Mouse (Mus musculus) testis, adult 2 months (tissue): ENCODE data around the gene Cdc42ep4. TPM values are rescaled to one million over a fixed set of nuclear protein-coding genes. Genes with fewer than 3 reads are reported as not detected.

Source experiments
- H3K27ac ChIP-seq: fragments of 200-500 bp; 2 replicates; pipeline ENCODE4 v1.5.1; 2012; ENCODE audit warnings: low read depth, low read length; ENCODE audit not compliant: control insufficient read depth, insufficient read depth
- H3K27me3 ChIP-seq: fragments of 200-500 bp; 2 replicates; pipeline ENCODE4 v1.6.1; 2012; ENCODE audit warnings: mild to moderate bottlenecking, low read length, moderate library complexity; ENCODE audit not compliant: control insufficient read depth, insufficient read depth
- H3K36me3 ChIP-seq: fragments of 200-500 bp; 2 replicates; pipeline ENCODE4 v1.6.1; 2012; ENCODE audit warnings: mild to moderate bottlenecking, low read length; ENCODE audit not compliant: control insufficient read depth, insufficient read depth
- H3K4me1 ChIP-seq: fragments of 200-500 bp; 2 replicates; pipeline ENCODE4 v1.6.1; 2012; ENCODE audit warnings: low read length; ENCODE audit not compliant: control insufficient read depth, insufficient read depth
- H3K4me3 ChIP-seq: fragments of 200-500 bp; 2 replicates; pipeline ENCODE4 v1.5.1; 2012; ENCODE audit warnings: low read depth, mild to moderate bottlenecking, low read length, moderate library complexity, mixed read lengths; ENCODE audit not compliant: control insufficient read depth
- CTCF ChIP-seq: fragments of 200-500 bp; IDR thresholded peaks from 2 replicates; pipeline ENCODE4 v1.5.1; 2012; ENCODE audit warnings: low read depth, mild to moderate bottlenecking, inconsistent platforms, low read length, moderate library complexity; ENCODE audit not compliant: control insufficient read depth, insufficient read depth, insufficient replicate concordance
- POLR2A ChIP-seq: fragments of 200-500 bp; IDR thresholded peaks from 2 replicates; pipeline ENCODE4 v1.6.1; 2012; ENCODE audit warnings: low read depth, mild to moderate bottlenecking, inconsistent platforms, low read length, moderate library complexity; ENCODE audit not compliant: control insufficient read depth
- polyA plus RNA-seq: library from polyadenylated mRNA; depleted of rRNA; stranded (reverse); fragments of >200 nt; gene quantifications from 2 replicates; pipeline ENCODE4 v1.2.3, GENCODE M21; 2012

Gene Cdc42ep4
- polyA plus RNA-seq, 1 experiment, result 27.4 TPM

DNA sequence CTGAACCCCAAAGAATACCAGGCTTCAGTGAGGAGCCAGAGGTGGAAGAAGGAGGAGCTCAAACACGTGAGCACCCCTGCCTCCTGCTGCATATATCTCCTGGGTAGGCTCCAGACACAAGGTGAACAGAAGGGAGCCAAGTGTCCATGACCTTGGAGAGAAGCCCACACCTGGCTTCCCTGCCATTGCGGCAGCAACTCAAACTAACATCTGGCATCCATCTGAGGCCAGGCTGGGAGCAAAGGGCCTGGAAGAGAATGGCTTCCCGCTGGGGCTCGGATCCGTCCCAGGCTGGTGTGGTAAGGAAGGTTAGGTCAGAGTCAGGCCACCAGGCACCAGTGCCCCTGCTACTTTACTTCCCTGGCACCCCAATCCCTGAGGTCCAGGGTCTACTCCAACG lies 23.7 kb downstream of the Cdc42ep4 start:
- H3K4me3 ChIP-seq, result no peak overlapping the region
- peaks cover 22% of the 10 kb centered on the region for H3K4me1 ChIP-seq
- TF ChIP-seq POLR2A (0 out of 2 replicates have a peak, but pooled peaks have one; percentile 20), CTCF (no peak)

DNA sequence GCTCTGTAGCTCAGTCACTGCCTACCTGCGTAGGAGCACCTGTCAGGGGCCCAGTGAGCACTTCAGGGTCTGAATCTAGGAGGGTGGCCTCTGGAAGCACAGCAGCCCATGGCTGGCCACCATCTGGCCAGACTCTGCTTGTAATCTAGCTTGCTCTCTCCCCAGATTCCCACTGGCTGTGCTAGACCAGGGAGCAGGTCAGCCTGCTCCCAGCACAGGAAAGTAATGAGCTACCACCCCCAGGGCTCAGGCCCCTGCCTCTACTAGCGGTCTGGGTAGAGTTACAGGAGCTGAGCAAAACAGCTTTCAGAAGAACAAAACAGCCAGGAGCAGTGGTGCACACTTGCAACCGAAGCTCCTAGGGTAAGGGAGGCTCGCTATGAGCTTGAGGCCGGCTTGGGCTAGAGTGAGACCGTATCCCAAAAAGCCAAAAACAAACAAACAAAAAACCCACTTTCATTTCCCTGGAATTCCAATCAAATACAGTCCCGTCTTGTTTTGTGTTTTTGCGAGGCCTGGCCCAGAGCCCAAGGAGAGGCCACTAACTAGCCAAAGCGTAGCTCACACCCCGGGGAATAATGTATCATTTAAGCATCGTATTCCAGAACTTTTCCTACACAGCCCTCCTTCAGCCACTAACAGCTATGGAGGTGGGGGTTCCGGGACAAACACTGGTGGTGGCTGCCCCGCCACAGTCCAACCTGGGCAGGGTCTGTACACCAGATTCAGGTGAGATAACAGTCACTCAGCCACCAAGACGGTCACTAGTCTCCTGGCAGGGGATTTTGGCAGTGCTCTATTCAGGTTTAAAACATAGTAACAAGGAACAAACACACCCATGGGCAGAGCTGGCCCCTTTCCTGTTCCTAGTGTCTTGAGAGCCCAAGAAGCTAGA lies 24.4 kb downstream of the Cdc42ep4 start:
- Histone ChIP-seq H3K27me3 (no peaks in the 10 kb centered on the region), H3K4me1 (peaks cover 22% of the 10 kb centered on the region), H3K27ac (no peak overlapping the region), H3K4me3 (no peak overlapping the region), H3K36me3 (peaks cover 2% of the 10 kb centered on the region)
- no peak for TF ChIP-seq CTCF
- no peak for TF ChIP-seq POLR2A

More for the DNA sequence above, 23.7 kb downstream of the Cdc42ep4 start:
- Histone ChIP-seq H3K27ac (no peak overlapping the region), H3K36me3 (peaks cover 2% of the 10 kb centered on the region), H3K27me3 (no peaks in the 10 kb centered on the region)

DNA sequence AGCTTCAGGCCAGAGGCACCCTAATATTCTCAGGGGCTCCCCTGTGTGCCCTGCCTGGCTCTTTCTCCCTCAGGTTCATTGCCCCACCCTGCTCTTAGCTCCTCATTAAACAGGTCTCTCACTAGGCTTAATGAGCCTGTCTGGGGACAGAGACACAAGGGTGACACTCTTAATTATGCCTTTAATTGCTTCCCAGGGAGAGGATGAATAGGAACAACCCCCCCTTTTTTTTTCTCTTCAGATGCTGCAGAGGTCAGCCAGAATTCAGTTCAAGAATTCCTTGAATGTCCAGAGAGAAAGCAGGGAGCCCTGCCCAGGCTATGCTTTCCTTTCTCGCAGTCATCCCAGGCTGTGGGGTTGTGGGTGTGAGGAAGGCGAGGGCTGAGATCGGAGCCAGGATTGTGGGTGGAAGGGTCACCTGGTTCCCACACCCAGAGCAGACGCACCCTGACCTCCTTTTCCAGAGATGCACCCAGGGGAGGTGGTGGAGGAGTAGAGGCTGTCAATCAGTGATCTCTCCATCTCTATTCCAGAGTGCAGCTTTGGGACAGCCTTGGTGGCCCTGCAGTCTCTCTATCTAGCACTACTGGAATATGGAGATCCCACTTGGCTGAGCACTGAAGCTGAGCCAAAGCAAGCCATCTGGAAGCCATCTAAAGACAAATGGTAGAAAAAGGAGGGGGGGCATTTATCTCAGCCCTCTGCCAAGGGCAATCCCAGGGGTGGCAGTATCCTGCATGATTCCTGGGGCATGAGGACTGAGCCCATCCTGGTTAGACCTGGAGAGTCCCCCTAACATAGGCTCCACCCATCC lies 26.2 kb downstream of the Cdc42ep4 start:
- peak overlapping the region; percentile 33 for H3K27ac ChIP-seq
- H3K36me3 ChIP-seq, result peaks cover 2% of the 10 kb centered on the region
- H3K4me3 ChIP-seq, result no peak overlapping the region
- no peaks in the 10 kb centered on the region for H3K27me3 ChIP-seq
- TF ChIP-seq POLR2A (no peak), CTCF (peak; percentile 8; the same call in 1 of the 2 replicates)
- peaks cover 15% of the 10 kb centered on the region for H3K4me1 ChIP-seq

GRCm38 (mm10) chr11:113722405-113723090 lies 29.1 kb downstream of the Cdc42ep4 start:
- Histone ChIP-seq H3K4me3 (no peak overlapping the region), H3K36me3 (no peaks in the 10 kb centered on the region), H3K4me1 (peaks cover 7% of the 10 kb centered on the region), H3K27me3 (no peaks in the 10 kb centered on the region), H3K27ac (peak overlapping the region; percentile 75)
- TF ChIP-seq POLR2A (no peak), CTCF (no peak)

- Histone ChIP-seq H3K36me3 (no peaks in the 10 kb centered on the region), H3K4me3 (no peak overlapping the region), H3K4me1 (peaks cover 7% of the 10 kb centered on the region), H3K27ac (peak overlapping the region; percentile 41), H3K27me3 (no peaks in the 10 kb centered on the region)
- TF ChIP-seq POLR2A (no peak), CTCF (no peak)
Observed at GRCm38 (mm10) chr11:113717767-113718424, 33.8 kb downstream of the Cdc42ep4 start.

DNA sequence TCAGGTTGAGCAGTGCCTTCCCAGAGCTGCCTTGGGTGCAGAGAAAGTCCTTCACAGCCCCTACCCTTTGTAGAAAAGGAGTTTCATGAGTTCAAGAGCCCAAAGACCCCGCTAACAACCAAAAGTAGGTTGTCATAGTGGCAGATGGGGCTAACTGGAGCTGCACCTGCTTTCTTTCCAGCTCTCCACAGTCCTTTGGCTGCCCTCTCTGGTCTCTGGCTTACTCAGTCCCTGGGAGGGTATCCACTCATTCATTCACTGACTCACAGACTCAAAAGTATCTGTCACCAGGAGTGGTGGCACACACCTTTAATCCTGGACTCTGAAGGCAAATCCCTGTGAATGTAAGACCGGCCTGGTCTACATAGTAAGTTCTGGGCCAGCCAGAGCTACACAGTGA lies 35.5 kb downstream of the Cdc42ep4 start:
- Histone ChIP-seq H3K4me1 (peaks cover 7% of the 10 kb centered on the region), H3K27me3 (no peaks in the 10 kb centered on the region), H3K27ac (no peak overlapping the region), H3K36me3 (no peaks in the 10 kb centered on the region), H3K4me3 (no peak overlapping the region)
- TF ChIP-seq CTCF (no peak), POLR2A (no peak)
